Mouse (Mus musculus): Measurements from ENCODE around the gene Olfr914.

DNA sequence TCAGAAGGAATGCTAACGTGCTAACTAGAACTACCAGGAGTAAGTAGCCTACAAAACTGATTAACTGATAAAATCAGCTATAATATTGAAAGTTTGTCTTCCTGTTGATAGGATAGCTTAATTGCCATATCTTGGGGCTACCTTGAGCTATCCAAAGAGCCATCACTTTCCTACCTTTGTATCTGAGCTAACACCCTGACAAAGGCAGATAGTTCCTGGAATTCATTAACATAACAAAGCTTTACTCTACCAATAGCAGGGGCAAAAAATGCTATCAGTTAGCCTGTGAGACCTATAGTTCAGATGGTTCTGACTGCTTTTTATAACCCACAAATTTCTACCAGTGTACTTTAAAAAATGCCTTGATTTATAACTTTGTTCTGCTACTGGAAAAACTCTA is 13.8 kb upstream of the Olfr914 start:
- TF ChIP-seq CTCF (IDR thresholded peaks at IDR 0.05; ENCODE audit: low read depth), result no peak
- TF ChIP-seq EP300 (IDR thresholded peaks at IDR 0.05; ENCODE audit: low read depth), result no peak

Measured in liver, embryonic 14.5 days (tissue).